Mouse (Mus musculus) spleen, embryonic (tissue): ENCODE results near the gene Lrrc23.

Source experiments
- CTCF ChIA-PET: fragments of 350-600 bp; sonication (Branson Sonifier 250); formaldehyde crosslinking; loops from one replicate; lab custom pipeline; 2022; lab: Charles Lee

Gene Lrrc23

DNA sequence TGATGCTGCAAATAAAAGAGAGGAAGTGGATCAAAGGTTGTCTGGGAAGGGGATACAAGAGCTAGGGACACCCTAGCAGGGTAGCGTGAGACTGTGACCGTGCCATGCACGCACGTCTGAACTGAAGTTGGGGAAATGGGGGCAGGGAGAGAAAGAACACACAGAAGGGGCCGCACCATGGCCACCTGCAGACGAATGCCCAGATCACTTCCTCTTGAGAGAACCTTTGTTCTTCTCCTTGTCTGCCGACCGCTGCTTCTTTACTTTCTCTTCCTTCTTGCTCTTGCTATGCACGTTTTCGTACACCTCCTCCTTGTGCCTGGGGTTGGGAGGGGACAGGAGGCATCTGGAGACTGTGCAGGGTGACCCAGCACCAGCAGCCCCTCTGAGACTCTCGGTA is 58.6 kb downstream of the Lrrc23 start:
- CTCF ChIA-PET: no interaction called here
